Mouse (Mus musculus) cerebellum, adult 11-12 months (tissue): Measurements from ENCODE around the gene Nfix.
A peak's percentile ranks its signal among the peaks of the same experiment; 100 is the strongest.

Source experiments
- DNase-seq: peaks from one replicate; pipeline ENCODE4 v3.0.0; 2022

Nfix gene

DNA sequence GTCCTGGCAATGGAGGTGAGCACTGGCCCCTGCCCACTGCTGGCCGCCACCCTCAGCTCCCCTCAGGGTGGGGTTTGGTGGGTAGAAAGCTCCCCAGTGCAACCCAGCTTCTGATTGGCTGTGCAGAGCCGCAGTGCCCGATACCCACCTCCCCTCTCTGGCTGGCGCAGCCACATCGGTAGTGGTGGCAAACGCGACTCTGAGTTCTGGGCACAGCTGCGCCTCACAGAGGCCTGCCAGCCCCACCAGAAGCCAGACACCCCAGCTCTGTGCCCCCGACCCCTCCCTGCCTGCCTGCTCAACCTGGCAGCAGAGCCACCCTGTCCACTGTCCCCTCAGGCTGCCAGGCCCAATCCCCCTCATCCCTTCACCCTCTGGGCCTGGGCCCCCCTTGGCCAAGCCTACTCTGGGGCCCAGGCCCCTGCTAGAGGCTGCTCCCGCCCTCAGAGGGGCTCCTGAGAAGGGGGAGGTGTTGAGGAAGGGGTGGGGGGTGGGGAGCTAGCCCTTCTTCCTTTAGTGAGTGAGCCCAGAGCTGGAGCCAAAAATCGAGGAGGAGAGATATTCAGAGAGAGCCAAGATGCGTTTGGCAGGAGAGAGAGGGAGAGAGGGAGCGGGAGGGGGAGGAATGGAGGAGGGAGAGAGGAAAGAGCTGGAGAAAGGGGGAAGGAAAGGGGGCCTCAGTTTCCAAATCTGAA is 6.2 kb downstream of the Nfix start:
- DNase-seq, result peak; percentile 84

DNA sequence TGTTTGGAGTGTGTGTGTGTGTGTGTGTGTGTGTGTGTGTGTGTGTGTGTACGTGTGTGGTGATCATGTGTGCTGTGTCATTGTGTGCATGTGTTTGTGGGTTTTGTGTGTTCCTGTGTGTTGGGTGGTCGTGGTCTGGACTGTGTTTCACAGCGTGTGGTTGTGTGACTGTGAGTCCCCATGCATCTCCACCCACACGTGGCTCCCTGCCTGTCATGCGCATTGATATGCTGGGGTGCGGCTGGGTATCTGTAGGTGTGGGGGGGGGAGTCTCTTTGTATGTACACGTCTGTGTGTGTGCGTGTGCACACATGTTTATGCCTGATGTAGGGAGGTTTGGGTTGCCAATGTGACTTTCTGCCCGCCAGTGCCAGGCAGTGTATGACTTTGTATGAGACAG is 7.0 kb downstream of the Nfix start:
- DNase-seq, result peak; percentile 68

DNA sequence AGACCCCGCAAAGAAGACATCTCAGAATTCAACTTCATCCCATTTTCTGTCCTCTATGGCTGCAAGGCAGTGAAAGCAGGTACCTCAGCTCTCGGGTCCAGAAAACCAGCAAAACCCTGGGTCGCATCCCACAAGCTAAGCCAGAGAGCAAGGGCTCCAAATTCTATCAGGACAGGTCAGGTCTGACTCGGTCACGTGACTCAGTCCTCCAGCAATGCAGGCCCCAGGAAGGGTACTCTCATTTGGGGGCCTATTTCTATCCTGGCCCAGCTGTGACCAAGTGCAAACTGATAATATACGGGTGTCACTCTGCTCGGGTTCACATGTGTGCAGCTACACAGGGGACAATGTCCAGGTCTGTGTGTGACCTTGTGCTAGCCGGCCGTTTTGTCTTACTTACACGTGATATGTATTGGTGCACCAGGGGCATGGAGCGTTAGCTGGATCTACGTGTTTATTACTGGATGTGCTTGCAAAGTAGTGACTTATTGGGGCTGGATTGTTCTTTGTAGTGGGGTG is 7.7 kb downstream of the Nfix start:
- peak; percentile 32 for DNase-seq

DNA sequence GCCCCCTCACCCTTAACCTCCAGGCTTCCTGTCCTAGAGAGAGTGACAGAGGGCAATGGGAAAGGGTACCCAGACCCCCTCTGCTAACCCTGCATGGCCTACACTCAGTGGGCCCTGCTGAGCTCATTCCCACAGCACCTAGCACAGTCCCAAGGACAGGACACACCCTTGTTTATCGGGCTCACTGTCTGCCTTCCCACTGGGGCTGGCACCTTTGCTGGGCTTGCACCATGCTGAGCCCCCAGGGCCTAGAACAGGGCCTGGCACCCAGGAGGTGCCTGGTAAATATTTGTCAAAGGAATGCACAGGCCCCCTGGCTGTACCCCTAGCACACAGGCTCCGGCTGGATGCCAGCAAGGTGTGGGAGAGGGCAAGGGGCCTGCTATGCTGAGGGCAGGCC is 9.6 kb downstream of the Nfix start:
- DNase-seq, result peak; percentile 71

DNA sequence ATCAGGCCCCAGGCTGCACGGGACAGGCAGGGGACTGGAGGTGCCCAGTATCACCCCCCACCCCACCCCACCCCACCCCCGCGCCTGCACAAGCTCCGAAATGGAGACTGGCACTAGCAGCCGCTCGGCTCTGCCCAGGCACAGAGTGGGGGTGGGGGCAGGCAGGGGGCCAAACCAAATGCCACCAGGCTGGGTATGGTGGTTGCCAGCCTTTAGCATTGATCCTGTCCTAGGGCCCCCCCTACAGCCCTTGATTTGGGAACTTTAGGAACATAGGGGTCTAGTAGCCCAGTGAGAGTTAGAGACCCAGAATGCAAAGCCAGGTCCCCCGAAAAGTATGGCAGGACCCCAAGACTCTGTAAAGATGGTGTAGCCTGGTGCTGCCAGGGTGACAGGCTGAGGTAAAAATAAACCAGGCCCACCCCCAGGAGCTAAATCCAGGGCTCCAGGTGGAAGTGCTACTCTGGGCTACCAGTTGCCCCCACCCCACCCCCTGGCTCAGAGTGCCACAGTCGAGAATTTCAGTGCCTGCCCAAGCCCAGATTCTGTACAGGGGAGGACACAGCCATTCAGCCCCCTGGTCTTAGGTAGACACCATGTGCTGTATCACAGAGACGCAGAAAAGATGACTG is 10.2 kb downstream of the Nfix start:
- DNase-seq, result peak; percentile 84

DNA sequence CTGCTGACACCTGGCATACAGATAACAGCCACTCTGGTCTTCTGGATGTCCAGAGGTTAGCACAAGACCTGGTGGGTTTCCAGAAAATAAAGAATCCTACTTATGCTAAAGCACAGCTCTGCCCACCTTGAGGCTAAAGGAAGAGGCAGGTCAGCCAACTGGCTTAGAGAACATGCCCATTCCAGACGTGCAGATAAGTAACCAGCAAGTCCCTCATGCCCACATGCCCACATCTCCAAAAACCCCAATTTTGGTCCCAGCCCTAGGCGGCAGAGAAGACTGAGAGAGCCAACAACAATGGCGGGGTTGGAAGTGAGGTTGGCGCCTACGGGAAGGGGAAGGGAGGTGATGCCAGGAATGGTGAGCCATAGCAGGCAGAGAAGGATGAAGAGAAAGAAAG is 10.8 kb downstream of the Nfix start:
- DNase-seq, result no peak

DNA sequence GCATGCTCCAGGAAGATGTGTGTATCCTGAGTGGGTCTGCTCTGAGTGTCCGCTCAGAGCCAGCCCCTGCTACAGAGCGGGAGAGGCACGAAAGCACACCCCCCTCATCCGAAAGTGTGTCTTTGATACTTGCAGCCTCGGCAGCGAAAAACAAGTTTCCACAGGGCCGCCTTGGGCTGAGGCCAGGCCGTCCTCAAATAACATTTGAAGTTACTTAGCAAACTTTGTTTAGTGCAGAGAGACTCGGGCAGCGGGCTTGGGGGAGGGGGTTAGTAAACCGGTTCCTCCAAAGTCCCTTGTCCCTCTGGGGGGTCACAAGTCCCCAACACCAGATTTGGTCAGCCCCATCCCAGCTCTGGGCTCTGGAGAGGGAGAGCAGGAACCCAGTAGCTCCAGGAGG is 11.2 kb downstream of the Nfix start:
- DNase-seq, result peak; percentile 67

DNA sequence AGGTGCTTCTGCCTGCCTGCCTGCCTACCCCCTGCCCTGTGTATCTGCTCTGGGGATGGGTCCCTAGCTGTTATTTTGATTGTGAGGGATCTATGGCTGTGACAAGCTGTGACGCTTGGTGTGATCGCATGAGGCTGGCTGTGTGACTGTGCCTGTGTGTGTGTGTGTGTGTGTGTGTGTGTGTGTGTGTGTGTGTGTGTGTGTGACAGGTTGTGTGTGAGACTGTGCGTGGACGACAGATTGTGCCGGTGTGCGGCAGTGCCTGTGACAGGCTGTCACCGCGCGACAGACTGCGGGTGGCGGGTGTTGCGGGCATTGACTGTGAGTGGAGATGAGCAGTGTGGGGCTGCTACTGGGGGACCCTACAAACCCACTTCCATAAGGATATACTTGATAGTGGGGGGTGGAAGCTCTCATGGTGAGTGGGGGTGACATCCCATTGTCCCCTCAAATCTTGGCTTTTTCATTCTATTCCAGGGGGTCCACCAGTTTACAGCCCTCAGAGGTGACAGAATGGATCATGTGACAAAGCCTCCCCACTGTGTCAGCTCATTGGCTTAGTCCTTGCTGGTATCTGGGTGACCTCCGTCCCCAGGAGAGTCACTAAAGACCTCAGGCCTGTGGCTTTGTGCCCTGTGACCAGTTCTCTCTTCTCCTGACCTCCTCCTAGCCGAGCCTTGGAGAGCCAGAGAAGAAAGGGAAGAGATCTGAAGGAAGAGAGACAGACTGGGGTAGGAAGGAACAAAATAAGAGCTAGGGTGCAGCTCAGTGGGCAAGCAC is 12.4 kb downstream of the Nfix start:
- peak; percentile 79 for DNase-seq

DNA sequence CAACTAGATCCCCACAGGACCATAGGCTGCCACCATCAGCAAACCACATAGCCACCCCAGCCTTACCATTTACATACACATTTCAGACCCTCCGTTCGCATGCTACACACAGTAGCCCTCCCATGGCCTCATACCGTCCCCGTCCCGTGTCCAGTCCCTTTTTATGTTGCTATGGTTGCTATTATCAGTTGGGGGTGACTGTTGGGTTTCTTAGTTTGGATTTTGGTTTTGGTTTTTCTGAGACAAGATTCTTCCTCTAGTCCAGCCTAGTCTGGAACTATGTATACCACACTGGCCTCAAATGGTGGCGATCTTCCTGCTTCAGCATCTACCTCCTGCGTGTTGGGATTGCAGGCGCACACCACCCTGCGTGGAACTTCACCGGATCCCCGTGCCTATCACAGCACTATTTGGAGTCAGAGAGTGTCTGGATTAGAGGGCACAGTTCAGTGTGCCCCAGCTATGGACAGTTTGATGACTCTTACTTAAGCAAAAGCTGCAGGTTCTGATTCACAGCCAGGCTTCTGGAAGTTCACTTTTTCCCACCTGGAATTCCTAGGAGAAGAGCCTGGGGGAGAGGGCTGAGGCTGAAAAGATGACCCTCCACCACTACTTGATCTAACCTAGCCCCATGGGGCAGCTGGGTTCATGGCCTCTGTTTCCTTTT is 13.2 kb downstream of the Nfix start:
- DNase-seq, result peak; percentile 44

DNA sequence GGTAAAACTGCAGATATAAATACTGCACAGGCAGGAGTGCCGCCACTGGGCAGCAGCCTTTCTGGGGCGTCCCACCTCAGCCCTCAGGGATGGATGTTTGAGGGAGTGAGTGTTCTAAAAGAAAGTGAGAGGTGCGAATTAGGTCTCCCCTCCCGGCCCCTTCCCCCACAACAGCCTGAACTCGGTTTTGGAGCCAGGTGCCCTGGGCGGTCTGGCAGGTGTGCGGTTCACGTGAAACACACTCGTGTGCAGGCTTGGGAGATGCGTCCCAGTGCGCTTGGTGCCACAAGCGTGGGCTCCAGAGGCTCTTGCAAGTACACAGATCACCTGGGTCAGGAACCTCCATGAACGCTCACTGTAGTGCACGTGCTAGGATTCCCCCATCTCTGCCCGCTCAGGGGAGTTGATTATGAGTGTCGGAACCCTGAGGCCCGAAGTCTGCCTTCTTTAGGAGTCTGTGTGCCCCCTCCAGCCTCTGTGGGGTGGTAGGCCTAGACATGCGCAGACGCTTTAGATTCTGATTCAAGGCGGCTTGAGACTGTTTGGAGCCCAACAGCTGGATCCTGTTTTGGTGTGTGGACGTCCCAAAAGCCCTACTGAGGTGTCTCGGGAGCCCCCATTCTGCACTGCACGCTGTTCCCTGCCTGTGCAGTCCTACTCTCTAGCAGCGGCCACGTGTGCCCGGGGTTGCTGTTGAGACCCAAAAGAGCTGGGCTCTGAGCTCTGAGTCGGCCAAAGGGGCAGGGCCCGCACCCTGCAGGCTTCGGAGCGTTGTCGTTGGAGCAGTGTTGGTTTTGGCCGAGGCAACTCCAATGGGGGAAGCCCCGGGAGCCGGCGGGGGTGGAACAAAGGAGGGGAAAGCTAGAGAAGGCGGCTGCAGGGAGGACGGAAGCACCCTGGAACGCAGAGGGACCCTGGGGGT is 14.1 kb downstream of the Nfix start:
- peak; percentile 72 for DNase-seq

DNA sequence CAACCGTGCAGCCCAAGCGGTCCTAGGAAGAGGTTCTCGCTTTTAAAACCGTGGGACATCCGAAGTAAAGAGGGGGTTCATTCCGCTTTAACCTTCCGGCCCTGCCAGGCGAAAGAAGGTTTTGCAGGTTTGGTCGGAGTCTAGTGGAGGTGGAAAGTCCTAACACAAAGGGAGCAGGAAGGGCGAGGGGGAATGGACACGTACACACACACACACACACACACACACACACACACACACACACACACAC is 14.7 kb downstream of the Nfix start:
- no peak for DNase-seq

DNA sequence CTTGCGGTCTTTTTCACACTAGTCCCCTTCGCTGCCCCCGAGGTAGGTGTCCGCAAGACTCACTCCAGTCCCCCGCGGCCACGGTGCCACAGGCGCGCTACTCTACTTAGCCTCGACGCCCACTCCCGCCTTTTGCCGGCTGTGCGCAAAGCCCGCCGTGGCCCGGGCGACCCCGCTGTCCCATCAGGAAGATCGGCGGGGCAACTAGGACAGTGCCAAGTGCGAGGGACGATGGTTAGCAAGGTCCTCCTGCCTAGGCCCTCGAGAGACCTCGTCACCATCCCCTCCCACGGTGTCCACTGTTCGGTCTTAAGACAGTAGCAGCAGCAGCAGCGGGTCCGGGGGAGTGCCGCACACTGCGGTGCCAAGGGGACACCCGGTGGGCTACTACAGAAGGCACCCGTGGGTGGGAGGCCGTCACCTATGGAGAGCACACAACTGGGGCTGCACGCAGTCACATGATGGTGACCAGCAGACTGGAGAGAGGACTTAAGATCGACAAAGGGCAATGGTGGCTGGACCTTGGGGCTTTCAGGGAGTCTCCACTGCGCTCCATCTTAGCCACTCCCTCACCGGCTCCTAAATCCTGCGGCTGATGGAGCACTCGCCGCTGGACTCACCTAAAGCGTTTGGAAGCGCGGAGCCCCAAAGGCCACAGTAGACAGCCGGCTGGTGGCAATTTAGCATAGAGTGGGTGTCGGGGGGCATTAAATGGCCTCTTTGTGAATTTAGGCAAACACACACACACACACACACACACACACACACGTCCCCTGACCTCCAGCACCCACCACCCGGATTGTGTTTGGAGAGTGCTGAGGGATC is 15.3 kb downstream of the Nfix start:
- DNase-seq, result peak; percentile 75

DNA sequence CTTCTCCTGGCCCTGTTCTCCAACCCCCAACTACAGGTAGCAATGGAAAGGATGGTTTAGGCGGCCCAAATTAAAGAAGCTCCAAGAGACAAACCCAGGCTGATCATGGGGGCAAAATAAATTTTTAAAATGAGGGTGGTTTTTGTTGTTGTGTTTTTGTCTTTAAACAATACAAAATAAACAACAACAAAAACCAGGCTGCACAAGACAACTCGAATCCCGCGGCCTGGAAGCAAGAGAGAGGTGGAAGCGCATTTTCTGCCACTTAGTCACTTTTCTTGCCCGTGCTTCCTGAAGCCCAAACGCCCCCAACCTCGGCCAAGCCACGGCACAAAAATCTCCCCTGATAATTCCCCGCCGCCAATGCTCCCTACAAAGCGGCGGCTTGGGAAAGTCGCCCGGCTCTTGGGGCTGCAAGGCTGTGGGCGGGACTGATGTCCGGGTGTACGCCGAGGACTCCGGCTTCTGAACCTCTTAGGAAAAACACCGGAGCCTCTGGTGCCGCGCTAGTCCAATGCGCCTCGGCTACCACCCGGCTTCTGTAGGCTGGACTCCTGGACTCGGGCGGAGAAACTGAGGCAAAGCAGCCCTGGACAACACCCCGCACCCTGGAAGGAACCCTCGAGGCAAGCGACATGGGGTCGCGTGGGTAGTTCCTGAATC is 16.1 kb downstream of the Nfix start:
- peak; percentile 74 for DNase-seq

DNA sequence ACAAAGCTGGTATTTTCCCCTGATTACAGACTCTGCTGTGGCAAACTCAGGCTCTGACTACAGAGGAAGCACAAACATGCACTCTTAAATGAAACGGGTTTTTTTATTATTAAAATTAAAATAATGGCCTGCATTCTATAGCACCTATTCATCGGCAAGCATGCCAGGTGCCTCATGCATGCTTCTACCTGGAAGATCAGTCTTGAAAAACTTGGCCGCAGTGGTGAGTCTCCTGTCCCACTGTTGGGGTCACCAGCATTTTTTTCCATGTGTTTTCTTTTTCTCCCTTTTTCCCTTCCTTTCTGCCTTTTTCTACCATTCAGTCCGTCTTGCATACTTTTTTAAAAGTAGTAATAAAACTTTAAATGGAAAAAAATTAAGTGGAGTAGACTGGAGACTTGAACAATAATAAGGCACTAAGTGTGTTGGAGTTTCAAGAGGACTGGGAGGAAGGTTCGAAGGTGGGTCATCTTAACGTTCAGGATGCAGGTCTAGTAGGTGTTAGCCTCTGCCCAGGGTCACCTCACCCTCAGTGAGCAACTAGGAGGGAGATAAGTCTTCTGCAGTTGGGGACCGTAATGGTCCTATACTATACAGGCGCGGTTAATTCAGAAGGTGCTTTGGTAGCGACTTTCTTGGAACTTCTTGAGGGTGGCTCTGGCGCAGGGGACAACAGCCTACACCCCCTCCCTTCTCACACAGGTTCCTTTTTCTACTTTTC is 16.8 kb downstream of the Nfix start:
- DNase-seq, result peak; percentile 39

DNA sequence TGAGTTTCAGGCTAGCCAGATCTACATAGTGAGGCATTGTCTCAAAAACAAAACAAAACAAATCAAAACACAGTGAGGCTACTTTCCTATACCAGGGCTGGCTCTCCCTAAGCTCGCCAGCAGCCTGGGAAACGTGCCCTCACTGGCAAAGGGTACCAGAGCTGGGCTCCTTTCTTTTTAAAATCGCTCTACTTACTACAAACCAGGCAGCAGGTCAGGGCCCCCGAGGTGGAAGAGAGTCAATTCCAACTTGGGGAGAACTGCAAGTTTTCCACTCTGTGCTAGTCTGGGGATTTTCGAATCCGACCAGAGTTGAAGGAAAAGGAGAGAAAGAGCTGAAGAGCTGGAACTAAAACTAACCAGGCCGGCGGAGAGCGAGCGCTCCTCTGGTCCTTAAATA is 17.5 kb downstream of the Nfix start:
- peak; percentile 61 for DNase-seq

DNA sequence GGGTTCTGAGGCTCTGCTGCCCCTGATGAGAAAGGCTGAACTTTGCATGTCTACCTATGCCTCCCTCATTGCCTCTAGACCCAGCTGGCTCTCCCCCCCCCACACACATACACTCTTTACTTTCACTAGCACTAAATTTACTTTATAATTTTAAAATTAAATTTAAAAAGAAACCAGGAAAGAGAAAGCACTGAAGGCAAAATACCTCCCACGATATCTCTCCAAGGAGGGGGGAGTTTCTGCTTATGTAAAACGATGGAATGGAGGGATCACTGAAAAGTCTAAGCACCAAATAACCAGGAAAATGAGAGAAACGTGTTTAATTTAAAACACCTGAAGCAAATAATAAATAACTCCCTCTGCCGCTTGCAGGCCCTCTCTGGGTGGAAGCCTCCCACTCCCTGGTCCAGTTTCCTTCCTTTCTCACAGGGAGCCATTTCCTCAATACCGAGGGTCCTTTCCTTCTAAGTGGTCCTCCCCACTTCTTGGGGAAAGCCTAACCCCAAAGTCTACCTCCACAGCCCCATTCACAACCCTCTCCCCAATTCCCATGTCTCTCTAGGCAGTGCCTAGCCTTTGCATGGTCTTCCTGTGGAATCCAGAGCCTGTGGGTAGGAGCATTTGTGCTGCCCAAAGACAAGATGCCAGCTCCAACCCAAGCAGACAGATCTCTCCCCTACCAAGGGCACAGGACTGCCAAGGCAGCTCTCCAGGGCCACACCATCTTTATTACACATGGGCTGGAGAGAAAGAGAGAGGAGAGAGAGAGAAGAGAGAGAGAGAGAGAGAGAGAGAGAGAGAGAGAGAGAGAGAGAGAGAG is 18.2 kb downstream of the Nfix start:
- DNase-seq, result no peak

DNA sequence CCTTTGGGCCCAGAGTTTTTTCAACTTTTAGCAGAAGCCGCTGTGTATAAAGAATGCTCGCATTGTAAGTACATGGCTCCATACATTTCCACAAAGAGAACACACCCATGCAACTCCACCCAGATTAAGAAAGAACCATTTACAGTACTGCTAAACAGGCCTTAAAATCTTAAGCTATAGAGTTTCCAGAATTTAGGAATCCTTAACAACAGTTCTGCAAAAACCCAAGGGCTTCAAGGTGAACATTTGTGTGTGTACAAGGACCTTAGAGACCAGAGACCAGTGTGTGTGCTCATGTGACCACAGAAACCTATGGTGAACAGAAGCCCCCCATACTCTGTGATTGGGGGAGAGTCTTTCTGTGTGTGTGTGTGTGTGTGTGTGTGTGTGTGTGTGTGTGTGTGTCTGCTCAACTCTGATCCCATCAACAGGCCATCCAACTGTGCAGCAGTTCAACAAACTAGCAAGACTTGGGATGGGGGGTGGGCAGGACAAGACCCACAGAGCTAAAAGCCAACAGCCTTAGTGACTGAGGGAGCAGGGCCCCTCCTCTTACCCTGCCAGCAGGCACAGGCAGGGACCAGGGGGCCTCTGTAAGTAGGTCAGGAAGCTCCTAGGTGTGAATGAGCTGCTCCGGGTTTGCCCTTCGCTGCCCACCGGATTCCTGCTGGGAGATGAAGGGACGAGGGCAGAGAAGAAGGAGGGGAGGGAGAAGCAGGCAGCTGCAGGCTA is 19.0 kb downstream of the Nfix start:
- DNase-seq, result no peak

DNA sequence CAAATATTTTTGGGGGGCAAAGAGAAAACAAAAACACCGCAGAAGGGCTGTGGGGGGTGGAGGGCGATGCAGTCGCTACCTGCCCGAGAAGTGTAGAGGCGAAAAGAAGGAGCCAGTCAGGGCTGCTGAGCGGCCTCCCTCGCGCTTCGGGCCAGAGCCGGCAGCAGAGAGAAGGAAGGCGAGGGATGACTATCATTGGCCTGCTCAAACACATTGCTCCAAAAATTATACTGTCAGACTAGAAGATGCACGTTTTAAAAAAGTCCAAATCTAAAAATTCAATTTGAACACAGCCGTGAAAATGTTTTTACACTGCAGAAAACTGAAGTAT is 20.0 kb downstream of the Nfix start:
- no peak for DNase-seq
